Mouse (Mus musculus): ENCODE results near the gene Thsd4.

DNA sequence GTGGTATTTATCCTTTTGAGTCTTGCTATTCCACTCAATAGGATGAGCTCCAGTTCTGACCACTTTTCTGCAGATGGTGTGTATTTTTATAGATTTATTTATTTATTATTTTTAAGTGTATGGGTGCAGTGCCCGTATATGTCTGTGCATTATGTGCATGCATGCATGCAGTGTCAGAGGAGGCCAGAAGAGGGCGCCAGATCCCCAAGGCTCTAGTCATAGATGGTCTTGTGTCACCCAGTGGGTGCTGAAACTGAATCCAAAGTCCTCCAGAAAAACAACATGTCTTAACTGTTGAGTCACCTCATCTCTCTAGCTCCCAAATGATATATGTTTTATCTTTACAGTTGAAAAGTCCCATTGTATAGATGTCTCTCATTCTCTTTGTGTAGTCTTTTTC is 326.3 kb downstream of the Thsd4 start:
- no peak for TF ChIP-seq CTCF (IDR thresholded peaks at IDR 0.05; ENCODE audit: borderline replicate concordance, control insufficient read depth, extremely low read depth, insufficient read depth, low read length, poor library complexity)
- TF ChIP-seq POLR2A (IDR thresholded peaks at IDR 0.05; ENCODE audit: control insufficient read depth, extremely low read depth, insufficient read depth, low read length, poor library complexity) = no peak
